Mouse (Mus musculus): ENCODE measurements around the gene Prkcz. TPM values are rescaled to one million over a fixed set of nuclear protein-coding genes. Genes with fewer than 3 reads are reported as not detected.
"Not testable (repeated sequence)": the region's sequence is repeated elsewhere in the genome, so short reads cannot be mapped to it uniquely, and the experiment has no call there.

The Prkcz gene
- polyA plus RNA-seq, 1 experiment from 2014 or later, result 62.3 TPM

GRCm38 (mm10) chr4:155354546-155354945 is 6.6 kb downstream of the Prkcz start:
- Histone ChIP-seq H3K36me3 (no peaks in the 10 kb centered on the region), H3K9me3 (no peaks in the 10 kb centered on the region), H3K4me3 (no peak overlapping the region), H3K9ac (no peak overlapping the region), H3K27ac (replicated peaks) (no peak overlapping the region), H3K27me3 (peaks cover 25% of the 10 kb centered on the region), H3K4me2 (no peak overlapping the region), H3K4me1 (replicated peaks) (no peaks in the 10 kb centered on the region)
- no peak for ATAC-seq (ENCODE audit: low read depth)
- WGBS, result 83% methylated on average over 7 of the region's 7 CpGs

- H3K4me2 ChIP-seq, result no peak overlapping the region
- no peak for ATAC-seq (ENCODE audit: low read depth)
- H3K9me3 ChIP-seq, result no peaks in the 10 kb centered on the region
- H3K4me3 ChIP-seq, result no peak overlapping the region
- H3K36me3 ChIP-seq, result no peaks in the 10 kb centered on the region
- H3K27ac ChIP-seq (replicated peaks), result no peak overlapping the region
- WGBS, result 90% methylated on average over 6 of the region's 6 CpGs
- no peaks in the 10 kb centered on the region for H3K4me1 ChIP-seq (replicated peaks)
- no peak overlapping the region for H3K9ac ChIP-seq
- H3K27me3 ChIP-seq, result peaks cover 20% of the 10 kb centered on the region
These were observed 7.1 kb downstream of the Prkcz start for GRCm38 (mm10) chr4:155354035-155354434.

- H3K27ac ChIP-seq (replicated peaks), result no peak overlapping the region
- 93% methylated on average over 3 of the region's 3 CpGs for WGBS
- ATAC-seq (ENCODE audit: low read depth), result no peak
- no peaks in the 10 kb centered on the region for H3K36me3 ChIP-seq
- no peak overlapping the region for H3K9ac ChIP-seq
- no peak overlapping the region for H3K4me3 ChIP-seq
- H3K4me1 ChIP-seq (replicated peaks), result no peaks in the 10 kb centered on the region
- peaks cover 6% of the 10 kb centered on the region; the same call in 1 of the 2 replicates for H3K27me3 ChIP-seq
- no peak overlapping the region for H3K4me2 ChIP-seq
- no peaks in the 10 kb centered on the region for H3K9me3 ChIP-seq
These were observed 8.6 kb downstream of the Prkcz start for GRCm38 (mm10) chr4:155352581-155352980.

GRCm38 (mm10) chr4:155346350-155346749 is 14.8 kb downstream of the Prkcz start:
- Histone ChIP-seq H3K4me2 (no peak overlapping the region), H3K27me3 (peaks cover 7% of the 10 kb centered on the region; the same call in 1 of the 2 replicates), H3K4me3 (no peak overlapping the region), H3K4me1 (replicated peaks) (peaks cover 30% of the 10 kb centered on the region), H3K36me3 (no peaks in the 10 kb centered on the region), H3K9ac (peak overlapping the region; percentile 91; the same call in 1 of the 2 replicates), H3K27ac (replicated peaks) (peak overlapping the region; percentile 97), H3K9me3 (no peaks in the 10 kb centered on the region)
- 90% methylated on average over 12 of the region's 12 CpGs for WGBS
- ATAC-seq (ENCODE audit: low read depth), result no peak

GRCm38 (mm10) chr4:155345608-155345953 is 15.6 kb downstream of the Prkcz start:
- WGBS, result under 1% methylated on average over 16 of the region's 16 CpGs
- Histone ChIP-seq H3K9me3 (no peaks in the 10 kb centered on the region), H3K27ac (replicated peaks) (peak overlapping the region; percentile 97), H3K4me2 (peak overlapping the region; percentile 68), H3K36me3 (no peaks in the 10 kb centered on the region), H3K4me3 (peak overlapping the region; percentile 69), H3K4me1 (replicated peaks) (peaks cover 30% of the 10 kb centered on the region), H3K27me3 (peaks cover 7% of the 10 kb centered on the region; the same call in 1 of the 2 replicates), H3K9ac (peak overlapping the region; percentile 91)
- peak; percentile 92 for ATAC-seq (ENCODE audit: low read depth)

- peak overlapping the region; percentile 68 for H3K4me2 ChIP-seq
- WGBS, result 4% methylated on average over 47 of the region's 47 CpGs
- peaks cover 7% of the 10 kb centered on the region; the same call in 1 of the 2 replicates for H3K27me3 ChIP-seq
- peak overlapping the region; percentile 91 for H3K9ac ChIP-seq
- H3K36me3 ChIP-seq, result no peaks in the 10 kb centered on the region
- H3K4me3 ChIP-seq, result peak overlapping the region; percentile 69
- H3K9me3 ChIP-seq, result no peaks in the 10 kb centered on the region
- peaks cover 30% of the 10 kb centered on the region for H3K4me1 ChIP-seq (replicated peaks)
- peak; percentile 82 for ATAC-seq (ENCODE audit: low read depth)
- peak overlapping the region; percentile 97 for H3K27ac ChIP-seq (replicated peaks)
These were observed 16.2 kb downstream of the Prkcz start for GRCm38 (mm10) chr4:155344716-155345607.

GRCm38 (mm10) chr4:155344299-155344600 is 16.9 kb downstream of the Prkcz start:
- H3K36me3 ChIP-seq, result no peaks in the 10 kb centered on the region
- no peaks in the 10 kb centered on the region for H3K9me3 ChIP-seq
- peak overlapping the region; percentile 68 for H3K4me2 ChIP-seq
- peak overlapping the region; percentile 69 for H3K4me3 ChIP-seq
- H3K4me1 ChIP-seq (replicated peaks), result peaks cover 30% of the 10 kb centered on the region
- peak overlapping the region; percentile 97 for H3K27ac ChIP-seq (replicated peaks)
- WGBS, result 42% methylated on average over 3 of the region's 3 CpGs
- peaks cover 7% of the 10 kb centered on the region; the same call in 1 of the 2 replicates for H3K27me3 ChIP-seq
- no peak for ATAC-seq (ENCODE audit: low read depth)
- H3K9ac ChIP-seq, result peak overlapping the region; percentile 91

GRCm38 (mm10) chr4:155343415-155344298 is 17.5 kb downstream of the Prkcz start:
- no peak for ATAC-seq (ENCODE audit: low read depth)
- 77% methylated on average over 14 of the region's 14 CpGs for WGBS

GRCm38 (mm10) chr4:155336284-155337050 is 24.7 kb downstream of the Prkcz start:
- 87% methylated on average over 12 of the region's 12 CpGs for WGBS
- Histone ChIP-seq H3K4me1 (replicated peaks) (no peaks in the 10 kb centered on the region), H3K4me2 (no peak overlapping the region), H3K36me3 (no peaks in the 10 kb centered on the region), H3K27me3 (no peaks in the 10 kb centered on the region), H3K9ac (no peak overlapping the region), H3K27ac (replicated peaks) (no peak overlapping the region), H3K4me3 (no peak overlapping the region), H3K9me3 (no peaks in the 10 kb centered on the region)
- ATAC-seq (ENCODE audit: low read depth), result no peak

More at GRCm38 (mm10) chr4:155343415-155344298, 17.5 kb downstream of the Prkcz start:
- Histone ChIP-seq H3K9ac (peak overlapping the region; percentile 91), H3K4me1 (replicated peaks) (peaks cover 30% of the 10 kb centered on the region), H3K4me2 (peak overlapping the region; percentile 68), H3K36me3 (no peaks in the 10 kb centered on the region), H3K9me3 (no peaks in the 10 kb centered on the region), H3K27me3 (peaks cover 7% of the 10 kb centered on the region; the same call in 1 of the 2 replicates), H3K27ac (replicated peaks) (peak overlapping the region; percentile 97), H3K4me3 (peak overlapping the region; percentile 69)

GRCm38 (mm10) chr4:155332253-155332652 is 28.9 kb downstream of the Prkcz start:
- Histone ChIP-seq H3K9me3 (no peaks in the 10 kb centered on the region), H3K9ac (no peak overlapping the region), H3K36me3 (no peaks in the 10 kb centered on the region), H3K27me3 (no peaks in the 10 kb centered on the region), H3K4me1 (replicated peaks) (no peaks in the 10 kb centered on the region), H3K4me2 (no peak overlapping the region), H3K4me3 (no peak overlapping the region), H3K27ac (replicated peaks) (no peak overlapping the region)
- no peak for ATAC-seq (ENCODE audit: low read depth)
- 50% methylated on average over 7 of the region's 7 CpGs for WGBS

GRCm38 (mm10) chr4:155328385-155328784 is 32.8 kb downstream of the Prkcz start:
- H3K27ac ChIP-seq (replicated peaks); H3K4me3 ChIP-seq; ATAC-seq (ENCODE audit: low read depth); H3K9me3 ChIP-seq; H3K4me1 ChIP-seq (replicated peaks); H3K36me3 ChIP-seq; H3K4me2 ChIP-seq; H3K27me3 ChIP-seq; H3K9ac ChIP-seq: not testable (repeated sequence)
- WGBS, result 87% methylated on average over 11 of the region's 11 CpGs
